Mouse (Mus musculus) right cerebral cortex, postnatal 25 days (tissue): ENCODE measurements around the gene Trem3.

Experiments
- DNase-seq: peaks from one replicate; pipeline ENCODE4 v3.0.0; 2022

Gene Trem3

DNA sequence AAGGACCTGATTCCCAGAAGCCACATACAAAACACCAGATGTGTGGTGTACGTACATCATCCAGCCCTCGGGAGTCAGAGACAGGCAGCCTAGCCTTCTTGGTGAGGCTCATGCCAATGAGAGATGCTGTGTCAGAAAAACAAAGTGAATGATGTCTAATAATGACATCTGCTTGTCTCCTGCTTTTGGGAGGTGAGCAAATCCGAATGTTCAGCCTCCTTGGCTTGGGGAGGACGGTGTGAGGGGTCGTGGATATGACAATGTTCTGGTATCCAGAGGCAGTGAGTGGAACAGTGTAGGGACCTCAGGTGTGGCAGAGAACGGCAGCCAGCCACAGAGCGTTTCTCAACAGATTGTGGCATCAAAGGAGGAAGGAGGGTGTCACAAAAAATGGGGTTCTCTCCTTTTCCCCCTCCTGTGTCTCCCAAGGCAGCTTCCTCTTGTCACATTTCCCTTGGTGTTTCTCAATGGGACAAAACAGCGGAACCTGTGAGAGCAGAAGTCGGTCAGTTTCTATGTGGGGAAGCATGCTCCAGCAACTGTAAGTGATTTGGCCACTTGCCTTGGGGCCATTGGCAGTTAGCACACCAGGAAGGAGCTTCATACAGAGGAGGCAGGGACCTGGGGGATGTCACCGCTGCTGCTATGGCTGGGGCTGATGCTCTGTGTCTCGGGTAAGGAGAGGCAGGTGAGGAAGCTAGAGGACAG is at the start of gene Trem3:
Gene Trem3 (plus strand): TSS at position 557 of the 708 bp plus-strand sequence.
- DNase-seq = no peak

GRCm38 (mm10) chr17:48203086-48203485 is 44.5 kb upstream of the Trem3 start:
- DNase-seq = no peak

- DNase-seq = no peak
Observed at GRCm38 (mm10) chr17:48212596-48212995, 35.0 kb upstream of the Trem3 start.

DNA sequence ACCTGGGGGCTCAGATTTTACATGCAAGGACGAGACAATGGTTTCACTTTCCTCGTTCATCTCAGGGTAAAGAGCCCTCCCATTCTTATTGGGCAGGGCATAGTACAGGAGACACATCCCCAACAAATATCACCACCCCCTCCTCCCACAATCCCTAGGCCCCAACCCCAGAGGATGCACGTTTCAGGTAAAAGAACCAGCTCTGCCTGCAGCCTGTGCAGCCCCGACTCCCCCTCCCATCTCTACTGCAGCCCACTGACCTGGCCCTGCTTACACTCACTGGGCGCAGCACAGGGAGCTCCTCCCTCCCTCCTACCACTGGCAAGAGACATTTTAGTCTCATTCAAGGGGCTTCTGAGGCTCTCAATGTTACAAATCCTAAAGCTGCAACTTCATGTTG is 34.1 kb upstream of the Trem3 start:
- no peak for DNase-seq

- no peak for DNase-seq
Observed at GRCm38 (mm10) chr17:48215429-48215828, 32.1 kb upstream of the Trem3 start.

GRCm38 (mm10) chr17:48230680-48231079 is 16.9 kb upstream of the Trem3 start:
- DNase-seq = no peak

- DNase-seq = no peak
Observed at GRCm38 (mm10) chr17:48232518-48232917, 15.1 kb upstream of the Trem3 start, which contains the start of gene Trem1. Gene Trem1, plus strand, starts transcription at chr17:48232768.

DNA sequence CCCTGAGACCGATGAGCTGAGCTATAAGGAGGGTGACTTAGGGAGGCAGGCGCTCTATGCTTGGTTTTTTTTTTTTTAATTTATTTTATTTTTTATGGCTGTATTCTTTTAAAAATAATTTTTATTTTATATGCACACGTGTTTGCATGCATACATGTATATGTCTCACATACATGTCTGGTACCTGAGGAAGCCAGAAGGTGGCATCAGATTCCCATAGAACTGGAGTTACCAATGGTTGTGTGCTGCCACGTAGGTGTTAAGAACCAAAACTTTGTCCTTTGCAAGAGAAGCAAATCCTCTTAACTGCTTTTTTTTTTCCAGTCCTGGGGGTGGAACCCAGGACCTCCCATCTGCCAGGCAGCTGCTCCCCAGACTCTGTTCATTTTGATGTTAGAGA is 13.8 kb upstream of the Trem3 start:
- DNase-seq = no peak

DNA sequence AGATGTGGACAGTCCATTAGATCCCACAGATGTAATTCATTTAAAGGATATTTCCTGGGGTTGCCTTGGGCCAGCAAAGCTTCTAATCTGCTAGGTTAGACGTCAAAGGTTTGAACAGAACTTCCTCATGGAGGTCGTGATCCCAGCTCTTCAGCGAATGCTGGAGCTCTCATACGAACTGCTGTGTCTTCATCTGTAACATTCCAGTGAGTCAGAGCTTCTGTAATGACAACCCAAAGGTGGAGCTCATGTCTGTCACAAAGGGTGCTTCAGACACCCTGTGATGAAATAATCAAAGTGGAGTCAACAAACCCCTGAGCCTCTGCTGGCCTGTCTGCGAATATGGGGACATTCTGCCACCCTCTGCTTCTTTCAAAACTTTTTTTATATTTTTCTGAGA is 13.0 kb upstream of the Trem3 start:
- no peak for DNase-seq

GRCm38 (mm10) chr17:48235773-48236370 is 11.7 kb upstream of the Trem3 start:
- DNase-seq = no peak

GRCm38 (mm10) chr17:48237621-48238020 is 10.0 kb upstream of the Trem3 start:
- no peak for DNase-seq

DNA sequence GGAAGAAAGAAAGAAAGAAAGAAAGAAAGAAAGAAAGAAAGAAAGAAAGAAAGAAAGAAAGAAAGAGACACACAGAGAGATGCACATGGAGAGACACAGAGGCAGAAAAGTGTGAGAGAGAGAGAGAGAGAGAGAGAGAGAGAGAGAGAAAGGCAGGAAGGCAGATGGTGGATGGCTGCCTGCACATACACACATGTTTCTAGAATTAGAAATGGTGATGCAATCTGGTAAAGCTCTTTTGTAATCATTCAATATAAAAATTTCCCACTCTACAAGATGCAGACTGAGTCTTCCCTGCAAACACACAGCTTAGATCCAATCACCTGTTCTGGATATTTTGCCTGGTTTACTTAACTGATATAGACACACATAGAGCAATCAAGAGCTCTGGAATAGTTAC is 1.5 kb downstream of the Trem3 start:
- DNase-seq = no peak

DNA sequence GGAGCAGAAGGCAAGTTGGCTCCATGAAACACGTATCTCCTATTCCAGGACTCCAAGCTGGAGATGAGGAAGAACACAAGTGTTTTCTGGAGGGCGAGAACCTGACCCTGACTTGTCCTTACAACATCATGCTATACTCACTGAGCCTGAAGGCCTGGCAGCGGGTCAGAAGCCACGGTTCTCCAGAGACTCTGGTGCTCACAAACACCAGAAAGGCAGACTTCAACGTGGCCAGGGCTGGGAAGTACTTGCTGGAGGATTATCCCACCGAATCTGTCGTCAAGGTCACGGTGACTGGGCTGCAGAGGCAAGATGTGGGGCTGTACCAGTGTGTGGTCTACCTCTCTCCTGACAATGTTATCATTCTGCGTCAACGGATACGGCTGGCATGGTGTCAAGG is 1.9 kb downstream of the Trem3 start:
- no peak for DNase-seq

- DNase-seq = no peak
Observed at GRCm38 (mm10) chr17:48250631-48251030, 3.1 kb downstream of the Trem3 start.

DNA sequence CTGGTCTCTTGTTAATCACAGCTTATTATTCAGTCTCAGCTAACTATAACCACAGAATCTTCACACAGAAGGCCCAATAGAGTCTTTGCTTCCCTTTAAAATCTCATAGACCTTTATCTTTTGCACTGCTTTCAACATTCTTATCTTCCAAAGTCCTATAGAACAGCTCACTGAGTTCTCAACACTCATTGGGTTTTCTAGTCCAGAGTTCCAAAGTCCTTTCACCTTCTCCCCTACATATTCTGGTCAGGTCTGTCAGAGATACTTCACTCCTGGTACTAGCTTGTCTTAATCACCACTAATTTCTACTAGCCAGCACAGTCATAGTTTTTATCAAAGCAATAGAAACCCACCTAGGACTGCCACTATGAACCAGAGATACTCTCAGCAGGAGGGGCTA is 9.0 kb downstream of the Trem3 start:
- DNase-seq = no peak

- no peak for DNase-seq
Observed at GRCm38 (mm10) chr17:48261868-48262267, 14.3 kb downstream of the Trem3 start.

DNA sequence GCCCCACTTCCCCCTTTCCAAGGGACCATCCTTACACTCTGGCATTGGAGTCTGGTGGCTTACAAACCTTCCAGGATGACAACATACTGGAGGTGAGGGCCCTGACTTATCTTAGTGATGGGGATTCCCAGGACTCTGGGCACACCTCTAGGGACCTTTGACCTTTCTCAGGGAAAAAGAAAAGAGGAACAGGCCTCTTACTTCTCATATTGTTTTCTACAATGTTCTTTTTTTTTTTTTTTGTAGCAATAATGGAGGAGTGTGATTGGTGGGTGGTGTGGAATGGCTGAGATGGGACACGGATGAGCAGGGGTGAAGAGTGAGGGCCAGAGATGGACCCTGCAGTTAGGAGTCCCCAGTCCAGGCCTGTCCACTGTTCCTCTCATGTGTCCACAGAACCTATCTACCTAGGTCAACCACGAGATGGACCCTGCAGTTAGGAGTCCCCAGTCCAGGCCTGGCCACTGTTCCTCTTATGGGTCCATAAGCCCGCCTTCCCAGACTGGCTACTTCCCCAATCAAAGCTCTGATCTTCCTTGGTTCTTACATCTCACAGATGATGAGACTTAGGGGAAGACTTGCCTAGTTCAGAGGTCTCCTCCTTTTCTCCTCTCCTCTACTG is 16.3 kb downstream of the Trem3 start, which contains the start of gene Treml4:
Gene Treml4 (plus strand): TSS at position 555 of the 622 bp plus-strand sequence.
- no peak for DNase-seq

- DNase-seq = no peak
Observed at GRCm38 (mm10) chr17:48264662-48265061, 17.1 kb downstream of the Trem3 start.

GRCm38 (mm10) chr17:48266138-48266537 is 18.6 kb downstream of the Trem3 start:
- DNase-seq = no peak

DNA sequence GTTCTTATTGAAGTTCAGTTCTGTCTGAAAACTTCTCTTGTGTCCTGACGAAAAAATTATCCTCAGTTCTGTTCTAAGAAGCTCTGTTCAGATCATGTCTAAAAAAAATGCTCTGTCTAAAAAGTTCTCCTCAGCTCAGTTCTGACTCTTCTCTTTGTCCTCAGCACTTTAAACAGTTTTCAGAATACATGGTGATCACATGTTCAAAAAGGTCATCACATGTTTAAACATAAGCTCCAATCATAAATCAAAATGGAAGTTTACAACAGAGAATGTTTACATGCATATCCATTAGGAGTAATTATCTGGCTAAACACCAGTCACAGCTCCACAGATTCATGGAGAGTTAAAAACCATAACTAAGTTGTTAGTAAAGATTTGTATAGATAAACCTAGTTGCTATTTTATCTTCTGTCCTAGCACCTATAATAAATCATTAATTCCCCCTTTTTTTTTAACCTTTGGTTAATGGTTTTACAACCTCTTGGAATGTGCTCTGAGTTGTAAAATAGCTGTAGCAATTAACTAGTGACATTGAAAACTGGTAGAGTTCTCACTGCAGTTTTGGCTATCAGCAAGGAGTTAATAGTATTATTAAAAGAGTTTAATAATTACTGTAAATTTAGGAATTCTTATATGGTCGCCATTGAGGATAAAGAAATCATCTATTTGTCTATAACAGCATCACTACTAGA is 19.2 kb downstream of the Trem3 start:
- no peak for DNase-seq

DNA sequence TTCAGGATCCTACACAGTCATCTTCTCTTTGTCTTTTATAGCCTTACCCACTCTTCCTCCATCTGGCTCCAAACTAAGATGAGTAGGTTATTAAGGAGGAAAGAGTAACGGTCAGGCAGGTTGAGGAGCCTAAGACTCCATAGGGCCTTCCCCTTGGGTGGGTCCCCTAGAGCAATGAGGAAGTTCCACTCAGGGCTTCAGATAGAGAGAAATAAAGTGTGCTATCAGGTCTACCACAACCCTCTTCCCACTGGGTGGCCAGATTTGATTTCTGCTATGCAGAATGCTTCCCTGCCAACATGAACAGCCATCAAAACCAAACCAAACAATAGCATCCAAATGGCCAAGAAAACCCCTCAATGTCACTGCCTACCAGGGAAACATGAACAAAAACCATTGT is 20.0 kb downstream of the Trem3 start:
- DNase-seq = no peak

DNA sequence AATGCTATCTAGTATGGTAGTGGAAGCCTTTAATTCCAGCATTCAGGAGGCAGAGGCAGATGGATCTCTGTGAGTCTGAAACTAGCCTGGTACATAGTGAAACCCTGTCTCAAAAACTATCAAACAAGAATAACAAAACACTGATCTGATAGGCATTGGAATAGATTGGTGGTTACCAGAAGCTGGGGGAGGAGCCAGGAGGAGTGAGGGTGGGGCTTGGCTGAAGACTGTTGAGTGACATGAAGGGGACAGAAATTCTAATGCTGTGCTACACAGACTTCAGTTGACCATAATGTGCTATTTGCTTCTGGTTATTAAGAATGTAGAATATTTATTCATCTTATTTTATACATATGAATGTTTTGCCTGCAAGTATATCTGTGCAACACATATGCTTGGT is 20.7 kb downstream of the Trem3 start:
- no peak for DNase-seq

GRCm38 (mm10) chr17:48269833-48270232 is 22.3 kb downstream of the Trem3 start:
- no peak for DNase-seq

- no peak for DNase-seq
Observed at GRCm38 (mm10) chr17:48272158-48272557, 24.6 kb downstream of the Trem3 start.
